Mouse (Mus musculus) heart, postnatal 10 days (tissue): ENCODE measurements at regions not wholly inside any gene's neighbourhood (a gene's known extent, or its start where the extent isn't known, plus 50 kb on each side); places are given as distances from the start of the nearest gene placed in this dataset.
"Not testable (repeated sequence)": the region's sequence is repeated elsewhere in the genome, so short reads cannot be mapped to it uniquely, and the experiment has no call there.

ENCODE experiments used
- DNase-seq, 2 experiments: peaks; one replicate each; pipeline ENCODE4 v3.0.0; 2021
- intact Hi-C: fragments of 180-260 bp; cut with DNase I; formaldehyde crosslinking; loops from one replicate; pipeline ENCODE4 v1.15.1; 2025

DNA sequence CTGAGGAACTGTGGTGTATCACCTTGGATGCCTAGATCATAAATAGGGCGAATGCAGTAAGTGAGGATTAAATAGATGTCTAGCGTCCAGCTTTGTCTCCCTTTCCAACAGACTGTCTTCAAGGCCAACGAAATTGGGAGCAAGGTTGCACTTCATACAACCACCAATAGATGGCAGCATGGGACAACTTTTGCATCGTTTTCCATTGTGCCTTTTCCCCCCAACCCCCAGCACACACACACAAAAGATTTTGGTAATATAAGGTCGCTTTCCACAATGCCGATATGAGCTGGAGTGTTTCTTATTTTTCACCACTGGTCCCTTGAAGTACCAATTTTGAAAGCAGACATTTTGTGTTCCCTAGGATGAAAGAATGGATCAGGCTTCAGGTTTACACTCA lies 304.7 kb downstream of the BC048507 start:
- peak; percentile 17 to 34 for DNase-seq
- intact Hi-C loops, result not testable (repeated sequence)

DNA sequence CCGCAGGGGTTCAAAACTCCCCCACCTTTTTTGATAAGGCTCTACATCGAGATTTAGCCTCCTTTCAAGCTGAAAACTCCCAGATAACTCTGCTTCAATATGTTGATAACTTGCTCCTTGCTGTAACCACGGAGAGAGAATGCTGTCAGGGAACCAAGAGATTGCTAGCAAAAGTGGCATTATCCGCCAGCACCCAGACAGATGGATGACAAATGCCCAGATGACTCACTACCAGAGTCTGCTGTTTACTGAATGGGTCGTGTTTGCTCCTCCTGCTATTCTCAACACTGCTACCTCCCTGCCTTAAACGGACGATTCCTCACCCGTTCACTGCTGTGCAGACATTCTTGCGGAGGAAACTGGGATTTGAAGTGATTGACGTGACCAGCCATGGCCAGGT lies 310.3 kb downstream of the BC048507 start:
- not testable (repeated sequence) for DNase-seq
- intact Hi-C loops, result loop anchor here (10.0 kb wide), 1 partner anchor 381 kb away; no protein-coding TSS in a partner anchor
